Mouse (Mus musculus) heart, postnatal 10 days (tissue): ENCODE data around the gene Mylk. TPM values are rescaled to one million over a fixed set of nuclear protein-coding genes. Genes with fewer than 3 reads are reported as not detected.
"Not testable (repeated sequence)": the region's sequence is repeated elsewhere in the genome, so short reads cannot be mapped to it uniquely, and the experiment has no call there.

Experiments used
- DNase-seq, 2 experiments: peaks; one replicate each; pipeline ENCODE4 v3.0.0; 2021
- intact Hi-C: fragments of 180-260 bp; cut with DNase I; formaldehyde crosslinking; loops from one replicate; pipeline ENCODE4 v1.15.1; 2025
- total RNA-seq, 2 experiments: library from RNA; stranded (reverse); gene quantifications; 2 replicates each; pipeline ENCODE4 v1.2.3; 2021

The Mylk gene
- 10 to 100 TPM; 38.2 to 41.8 TPM for total RNA-seq

DNA sequence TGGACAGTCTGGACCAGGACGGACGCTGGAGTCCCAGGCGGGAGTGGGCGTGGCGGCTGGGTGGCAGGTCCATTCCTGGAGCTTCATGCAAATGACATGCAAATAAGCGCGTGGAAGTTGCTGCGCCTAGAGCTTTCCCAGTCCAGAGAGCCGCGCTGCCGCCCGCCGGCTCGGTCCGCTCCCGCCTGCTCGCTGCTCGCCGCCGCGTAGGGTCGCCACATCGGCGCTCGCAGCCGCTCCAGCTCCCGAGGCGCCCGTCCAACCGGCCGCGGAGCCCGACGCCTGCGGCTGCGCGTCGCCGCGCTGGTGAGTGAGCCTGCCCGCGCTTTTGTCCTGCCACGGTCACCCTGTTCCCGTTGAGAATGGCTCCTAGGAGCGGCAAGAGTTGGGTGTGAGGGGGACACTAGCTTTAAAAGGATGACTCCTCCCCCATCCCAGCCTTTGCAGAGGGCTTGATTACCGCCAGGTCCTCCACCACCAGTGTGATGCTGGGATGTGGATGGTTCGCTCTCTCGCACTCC lies at the start of gene Mylk:
TSS of gene Mylk (plus strand) at position 146 of the 521 bp plus-strand sequence.
- intact Hi-C loops: no loop called here
- peak; percentile 90 to 91 for DNase-seq

GRCm38 (mm10) chr16:34698721-34699120 lies 46.3 kb upstream of the Mylk start:
- DNase-seq, intact Hi-C loops: not testable (repeated sequence)

DNA sequence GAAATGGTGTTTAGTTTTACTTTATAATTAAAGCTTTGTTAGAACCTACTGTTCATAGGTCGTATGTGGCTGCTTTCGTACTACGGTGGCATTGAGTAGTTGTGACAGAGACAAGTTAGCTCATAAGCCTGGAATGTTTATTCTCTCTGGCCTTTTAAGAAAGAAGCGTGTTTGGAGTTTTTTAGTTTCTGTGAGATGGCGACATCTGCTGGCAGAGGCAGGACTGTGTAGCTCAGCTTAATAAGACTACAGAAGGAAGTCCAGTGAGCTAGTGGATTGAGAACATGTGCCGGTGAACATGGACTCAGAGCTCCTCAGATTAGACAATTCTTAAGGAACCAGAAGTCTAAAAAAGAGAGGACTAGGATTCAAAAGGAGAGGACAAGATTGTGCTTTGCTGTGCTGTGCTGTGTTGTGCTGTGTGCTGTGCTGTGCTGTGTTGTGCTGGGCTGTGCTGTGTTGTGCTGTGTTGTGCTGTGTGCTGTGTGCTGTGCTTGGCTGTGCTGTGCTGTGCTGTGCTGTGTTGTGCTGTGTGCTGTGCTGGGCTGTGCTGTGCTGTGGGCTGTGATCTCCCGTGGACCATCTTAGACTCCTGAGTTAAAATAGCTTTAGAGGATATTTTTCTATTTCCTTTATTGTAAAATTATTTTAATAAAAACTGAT lies 44.7 kb upstream of the Mylk start:
- DNase-seq: peak; percentile 85 to 90
- intact Hi-C loops: loop anchor here (1.0 to 5.0 kb wide), 4 partner anchors 33 to 508 kb away; no protein-coding TSS in a partner anchor

DNA sequence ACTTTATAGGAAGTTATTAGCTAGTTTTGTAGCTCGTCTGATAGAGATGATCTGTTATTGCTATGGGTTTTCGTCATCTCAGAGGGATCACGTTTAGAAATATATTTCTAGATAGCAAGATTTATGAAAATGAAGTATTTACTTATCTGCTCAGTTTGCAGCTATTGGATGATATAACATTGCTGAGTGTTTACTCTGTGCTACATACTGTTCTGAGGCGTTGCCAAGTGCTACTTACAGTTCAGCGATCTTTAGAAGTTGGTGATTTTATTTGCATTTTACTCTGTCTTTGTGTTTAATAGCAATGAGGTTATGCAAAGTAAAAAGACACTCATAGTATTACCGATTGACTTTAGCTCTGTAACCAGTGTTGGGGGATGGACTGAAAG lies 44.2 kb upstream of the Mylk start:
- intact Hi-C loops: loop anchor here (1.0 to 5.0 kb wide), 4 partner anchors 34 to 509 kb away; no protein-coding TSS in a partner anchor
- DNase-seq: no peak

- intact Hi-C loops: no loop called here
- no peak for DNase-seq
Observed at GRCm38 (mm10) chr16:34706019-34706418, 39.0 kb upstream of the Mylk start.

GRCm38 (mm10) chr16:34706487-34706946 lies 38.5 kb upstream of the Mylk start:
- peak; percentile 48 to 61 for DNase-seq
- intact Hi-C loops: no loop called here

DNA sequence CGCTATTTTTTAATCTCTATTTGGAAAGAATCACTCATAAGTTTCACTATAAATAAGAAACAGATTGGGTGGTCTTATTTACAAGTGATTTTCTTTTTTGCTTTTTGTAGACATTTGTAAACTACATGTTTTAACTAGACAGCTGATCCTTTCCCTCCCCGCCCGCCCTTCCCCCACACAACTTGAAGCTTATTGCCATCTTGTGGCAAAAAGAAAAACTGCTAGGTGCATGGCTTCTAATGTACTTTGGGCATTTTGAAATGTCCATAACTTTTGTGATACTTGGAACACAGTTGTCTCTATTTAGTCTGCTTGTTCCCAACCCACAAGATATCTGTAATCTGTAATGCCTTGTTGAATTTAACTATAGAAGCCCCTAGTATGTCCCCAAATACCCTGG lies 33.5 kb upstream of the Mylk start:
- peak; percentile 9 to 24 for DNase-seq
- intact Hi-C loops: no loop called here

DNA sequence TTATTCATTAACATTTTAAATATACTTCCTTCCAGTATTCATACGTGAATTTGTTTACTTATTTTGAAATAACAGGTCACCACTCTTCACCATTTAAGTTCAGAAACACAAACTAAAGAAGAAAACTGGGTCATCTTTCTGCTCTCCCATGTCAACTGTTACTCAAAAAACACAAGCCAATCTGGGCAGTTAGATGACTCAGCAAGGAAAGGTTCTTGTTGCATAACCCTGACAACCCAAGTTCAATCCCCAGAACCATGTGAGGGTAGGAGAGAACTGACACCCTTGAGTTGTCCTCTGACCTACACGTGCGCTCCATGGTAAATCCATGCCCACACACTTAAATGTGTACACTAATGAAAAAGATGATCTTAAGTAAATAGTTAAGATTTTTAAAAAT lies 19.9 kb upstream of the Mylk start:
- DNase-seq: no peak
- intact Hi-C loops: no loop called here

DNA sequence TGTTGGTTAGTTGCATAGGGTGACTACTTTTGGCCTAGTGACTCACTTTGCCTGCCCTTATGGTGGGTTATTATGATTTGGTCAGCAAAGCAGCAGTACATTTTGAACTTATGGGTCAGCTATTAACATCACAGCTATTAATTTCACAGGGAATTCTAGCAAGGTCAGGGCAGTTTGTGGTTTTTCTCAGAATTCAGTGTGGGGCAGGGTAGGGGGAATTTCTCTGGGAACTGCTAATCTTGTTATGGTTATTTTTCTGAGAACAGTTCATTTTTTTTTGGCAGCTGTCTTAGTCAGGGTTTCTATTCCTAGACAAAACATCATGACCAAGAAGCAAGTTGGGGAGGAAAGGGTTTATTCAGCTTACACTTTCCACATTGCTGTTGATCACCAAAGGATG lies 16.4 kb upstream of the Mylk start:
- DNase-seq, intact Hi-C loops: not testable (repeated sequence)

GRCm38 (mm10) chr16:34729371-34729770 lies 15.6 kb upstream of the Mylk start:
- intact Hi-C loops: no loop called here
- no peak for DNase-seq

- no peak for DNase-seq
Observed at GRCm38 (mm10) chr16:34738656-34739233, 6.3 kb upstream of the Mylk start.

GRCm38 (mm10) chr16:34742930-34743329 lies 2.1 kb upstream of the Mylk start:
- no peak for DNase-seq
- intact Hi-C loops: no loop called here

More at GRCm38 (mm10) chr16:34738656-34739233, 6.3 kb upstream of the Mylk start:
- intact Hi-C loops: no loop called here

- DNase-seq: no peak
- intact Hi-C loops: no loop called here
Observed at GRCm38 (mm10) chr16:34748081-34748720, 3.2 kb downstream of the Mylk start.

DNA sequence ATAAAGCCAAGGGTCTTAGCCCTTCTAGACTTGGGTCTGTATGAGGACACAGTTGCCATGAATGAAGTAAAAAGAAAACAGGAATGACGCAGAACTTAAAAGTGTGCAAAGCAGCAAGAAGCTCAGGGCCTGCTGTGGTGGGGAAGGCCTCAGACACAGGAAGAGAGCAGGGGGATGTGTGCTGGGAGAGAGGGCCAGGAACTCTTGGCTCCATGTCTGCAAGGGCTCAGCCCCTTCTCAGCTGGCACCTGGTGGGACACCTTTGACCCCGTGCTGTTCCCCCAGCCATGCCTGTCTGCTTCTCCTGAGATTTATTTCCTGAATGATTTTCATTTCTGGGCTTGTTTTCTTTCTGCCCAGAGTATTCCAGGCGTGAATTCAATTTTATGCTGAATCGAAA lies 4.5 kb downstream of the Mylk start:
- DNase-seq: no peak
- intact Hi-C loops: no loop called here

- intact Hi-C loops: no loop called here
Observed at GRCm38 (mm10) chr16:34752026-34752425, 7.0 kb downstream of the Mylk start.

DNA sequence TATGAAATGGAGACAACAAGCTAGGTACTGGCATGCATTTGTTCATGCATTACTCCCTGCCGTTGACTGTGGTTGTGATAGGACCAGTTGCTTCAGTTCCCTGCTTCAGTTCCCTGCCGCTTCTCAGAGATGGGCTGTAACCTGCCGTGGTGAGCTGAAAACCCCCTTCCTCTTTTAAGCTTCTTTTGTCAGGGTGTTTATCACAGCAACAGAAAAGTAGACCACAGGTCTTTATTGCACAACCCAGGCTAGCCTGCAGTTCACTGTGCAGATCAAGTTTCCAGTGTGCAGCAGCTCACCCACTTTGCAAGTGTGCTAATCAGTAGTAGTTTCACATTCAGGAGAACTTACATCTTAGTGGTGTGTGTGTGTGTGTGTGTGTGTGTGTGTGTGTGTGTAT lies 8.0 kb downstream of the Mylk start:
- intact Hi-C loops: no loop called here
- no peak for DNase-seq

More at GRCm38 (mm10) chr16:34752026-34752425, 7.0 kb downstream of the Mylk start:
- DNase-seq: no peak

DNA sequence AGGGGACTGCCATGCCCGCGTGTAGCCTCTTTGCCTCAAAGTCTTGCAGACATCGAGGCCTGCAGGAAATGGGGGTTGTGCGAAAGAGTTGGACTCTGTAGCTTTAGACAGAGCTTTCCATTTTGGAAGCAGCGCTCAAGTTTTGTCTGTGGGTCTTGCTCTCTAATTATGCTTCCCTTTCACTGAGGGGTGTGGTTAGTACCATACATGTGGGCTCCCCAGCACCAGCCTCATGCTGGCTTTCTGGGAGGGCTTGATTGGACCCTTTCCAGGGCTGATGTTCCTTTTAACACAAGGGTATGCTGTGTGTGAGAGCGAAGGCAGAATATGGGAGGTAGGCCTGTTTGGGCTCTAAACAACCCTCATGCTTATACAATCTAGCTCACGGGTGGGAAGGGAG lies 12.0 kb downstream of the Mylk start:
- DNase-seq: no peak
- intact Hi-C loops: no loop called here

DNA sequence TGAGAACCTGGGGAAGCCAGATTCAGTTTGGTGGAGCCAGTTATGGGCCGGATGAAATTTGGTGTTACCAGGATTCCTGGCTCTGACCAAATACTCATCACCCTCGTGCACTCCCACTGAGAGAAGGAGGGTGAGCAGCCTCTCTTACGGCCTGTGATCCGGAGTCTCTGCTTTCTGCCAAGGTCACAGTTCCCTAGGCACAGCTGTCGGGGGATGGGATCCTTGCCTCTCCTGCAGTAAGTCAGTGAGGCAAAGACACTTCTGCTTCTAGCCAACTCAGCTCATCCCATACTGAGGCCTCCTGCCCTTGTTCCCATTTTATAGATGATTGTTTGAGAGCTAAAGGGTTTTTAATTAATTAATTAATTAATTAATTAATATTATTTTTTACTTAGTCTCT lies 13.2 kb downstream of the Mylk start:
- intact Hi-C loops: no loop called here
- no peak for DNase-seq

DNA sequence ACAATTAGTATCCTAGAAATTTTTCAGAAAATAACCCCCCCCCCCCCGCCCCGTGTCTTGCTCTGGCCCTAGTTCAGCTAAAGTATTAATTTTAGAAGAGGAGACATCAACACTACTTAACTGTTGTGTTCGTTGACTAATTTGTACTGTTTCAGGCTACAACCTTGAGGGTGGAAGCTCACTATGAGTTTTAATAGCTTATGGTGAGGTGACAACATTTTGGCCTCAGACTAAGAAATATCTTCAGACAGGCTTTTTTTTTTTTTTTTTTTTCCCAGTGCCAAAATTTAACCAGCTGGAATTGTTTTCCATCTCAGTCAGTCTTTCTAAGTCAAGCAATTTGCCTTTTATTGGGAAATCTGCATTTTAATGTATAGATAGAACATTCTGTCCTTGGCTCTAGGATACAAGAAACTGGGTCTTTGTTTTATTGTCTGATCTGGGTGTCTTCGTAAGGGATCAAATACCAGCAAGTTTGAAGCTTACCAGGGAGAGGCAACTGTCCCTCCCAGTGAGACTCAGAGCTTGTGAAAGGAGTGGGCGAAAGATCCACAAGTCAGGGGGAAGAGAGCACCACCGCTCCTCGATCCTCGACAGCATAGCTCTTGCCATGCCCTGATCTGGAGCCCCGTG lies 19.1 kb downstream of the Mylk start:
- intact Hi-C loops: no loop called here
- DNase-seq: no peak

DNA sequence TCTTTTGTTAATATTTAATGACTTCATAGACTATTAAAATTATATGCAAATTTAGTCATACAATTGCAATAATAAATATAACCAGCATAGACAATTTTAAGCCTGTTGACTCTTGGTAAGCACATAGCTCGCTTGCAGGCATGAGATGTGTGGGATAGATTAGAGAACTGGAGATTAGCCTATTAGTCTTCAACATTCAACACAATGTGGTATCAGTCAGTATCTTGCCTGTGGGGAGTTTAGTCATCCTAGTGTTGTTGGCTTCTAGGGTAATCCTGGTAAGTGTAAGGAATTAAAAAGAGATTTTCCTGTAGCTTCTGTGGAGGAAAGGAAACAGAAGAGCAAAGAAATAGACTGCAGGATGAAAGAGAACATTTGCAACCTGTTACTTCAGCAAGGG lies 20.7 kb downstream of the Mylk start:
- DNase-seq: no peak
- intact Hi-C loops: no loop called here

DNA sequence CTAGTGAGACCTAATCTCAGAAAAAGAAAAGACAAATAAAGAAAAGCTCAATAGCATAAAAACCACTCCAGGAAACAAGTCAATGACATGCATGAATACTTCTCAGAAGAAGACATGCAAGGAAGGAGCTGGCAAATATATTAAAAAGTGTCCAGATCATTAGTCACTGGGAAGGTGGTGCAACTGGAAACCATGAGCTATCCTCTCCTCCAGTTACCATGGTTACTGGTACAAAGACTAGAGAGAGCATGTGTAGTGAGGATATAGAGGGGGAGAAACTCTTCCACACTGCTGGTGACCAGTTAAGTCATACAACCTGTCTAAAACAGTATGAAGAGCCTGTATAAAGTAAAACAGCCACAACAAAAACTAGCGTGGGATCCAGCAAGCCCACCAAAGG lies 21.2 kb downstream of the Mylk start:
- intact Hi-C loops: no loop called here
- no peak for DNase-seq
